Mouse (Mus musculus): ENCODE data around the gene Hsh2d. TPM values are rescaled to one million over a fixed set of nuclear protein-coding genes. Genes with fewer than 3 reads are reported as not detected.
A peak's percentile ranks its signal among the peaks of the same experiment; 100 is the strongest.

Hsh2d gene
- polyA plus RNA-seq, 1 experiment from 2014 or later, result not detected

DNA sequence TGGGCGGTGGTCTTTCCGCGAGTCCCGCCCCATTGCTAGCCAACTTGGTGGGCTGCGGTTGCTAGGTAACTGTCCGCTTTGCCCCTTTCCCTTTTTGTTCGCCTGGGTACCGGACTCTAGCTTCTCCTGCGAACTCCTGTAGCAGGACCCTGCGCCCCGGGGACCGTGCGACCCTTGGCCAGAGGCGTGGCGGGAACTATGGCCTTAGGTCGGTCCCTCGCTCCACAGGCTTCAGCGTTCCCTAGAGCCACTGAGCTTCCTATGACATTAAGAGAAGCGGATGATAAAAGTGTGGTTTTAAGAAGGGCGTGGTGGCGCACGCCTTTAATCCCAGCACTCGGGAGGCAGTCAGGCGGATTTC, 50.9 kb downstream of the Hsh2d start:
- no peak for DNase-seq (ENCODE audit: low spot score)
- Histone ChIP-seq H3K9me3 (replicated peaks) (no peaks in the 10 kb centered on the region), H3K36me3 (peaks cover 28% of the 10 kb centered on the region), H3K4me3 (peak overlapping the region; percentile 71), H3K27me3 (ENCODE audit: low read depth, poor library complexity, severe bottlenecking) (no peaks in the 10 kb centered on the region), H3K4me1 (peaks cover 17% of the 10 kb centered on the region), H3K27ac (replicated peaks) (peak overlapping the region; percentile 97)
- WGBS, result under 1% methylated on average over 24 of the region's 24 CpGs

GRCm38 (mm10) chr8:72240951-72241350, 51.5 kb downstream of the Hsh2d start:
- no peak for DNase-seq (ENCODE audit: low spot score)
- H3K4me3 ChIP-seq, result peak overlapping the region; percentile 71
- H3K27ac ChIP-seq (replicated peaks), result peak overlapping the region; percentile 97
- H3K27me3 ChIP-seq (ENCODE audit: low read depth, poor library complexity, severe bottlenecking), result no peaks in the 10 kb centered on the region
- H3K9me3 ChIP-seq (replicated peaks), result no peaks in the 10 kb centered on the region
- peaks cover 17% of the 10 kb centered on the region for H3K4me1 ChIP-seq
- H3K36me3 ChIP-seq, result peaks cover 33% of the 10 kb centered on the region
- WGBS, result 78% methylated on average over 7 of the region's 7 CpGs

- Histone ChIP-seq H3K27me3 (ENCODE audit: low read depth, poor library complexity, severe bottlenecking) (no peaks in the 10 kb centered on the region), H3K36me3 (peaks cover 46% of the 10 kb centered on the region), H3K4me1 (peaks cover 17% of the 10 kb centered on the region), H3K9me3 (replicated peaks) (no peaks in the 10 kb centered on the region), H3K27ac (replicated peaks) (no peak overlapping the region), H3K4me3 (no peak overlapping the region)
- no peak for DNase-seq (ENCODE audit: low spot score)
- 94% methylated on average over 1 of the region's 1 CpGs for WGBS
Measured at GRCm38 (mm10) chr8:72242226-72242625, 52.8 kb downstream of the Hsh2d start.

GRCm38 (mm10) chr8:72244610-72245009, 55.2 kb downstream of the Hsh2d start:
- Histone ChIP-seq H3K27ac (replicated peaks) (no peak overlapping the region), H3K36me3 (peaks cover 67% of the 10 kb centered on the region), H3K27me3 (ENCODE audit: low read depth, poor library complexity, severe bottlenecking) (no peaks in the 10 kb centered on the region), H3K9me3 (replicated peaks) (no peaks in the 10 kb centered on the region), H3K4me3 (no peak overlapping the region), H3K4me1 (peaks cover 17% of the 10 kb centered on the region)
- DNase-seq (ENCODE audit: low spot score), result no peak
- WGBS, result 71% methylated on average over 2 of the region's 2 CpGs

Other genes with a start within 250 kb of the Hsh2d start
- gene Zfp961, start 238.6 kb upstream of the Hsh2d start, polyA plus RNA-seq (2016; fragmentation: Nextera tagmentation; extraction: Ambion mirVana), result 24.4 and 26.6 TPM in 2 replicates
- 0.32 and 0.36 TPM in 2 replicates for gene Cyp4f18, start 180.0 kb upstream of the Hsh2d start, polyA plus RNA-seq (2016; fragmentation: Nextera tagmentation; extraction: Ambion mirVana)
- gene Olfr372, start 148.4 kb upstream of the Hsh2d start, polyA plus RNA-seq (2016; fragmentation: Nextera tagmentation; extraction: Ambion mirVana), result not detected in 2 replicates
- 0.02 TPM in 1 of 2 replicates, not detected in the other for gene Olfr373, start 106.5 kb upstream of the Hsh2d start, polyA plus RNA-seq (2016; fragmentation: Nextera tagmentation; extraction: Ambion mirVana)
- not detected in 2 replicates for gene Olfr374, start 82.6 kb upstream of the Hsh2d start, polyA plus RNA-seq (2016; fragmentation: Nextera tagmentation; extraction: Ambion mirVana)
- gene Tpm4, start 54.7 kb upstream of the Hsh2d start, polyA plus RNA-seq (2016; fragmentation: Nextera tagmentation; extraction: Ambion mirVana), result 560 and 595 TPM in 2 replicates
- gene Rab8a, start 28.4 kb upstream of the Hsh2d start, polyA plus RNA-seq (2016; fragmentation: Nextera tagmentation; extraction: Ambion mirVana), result 133 and 145 TPM in 2 replicates
- not detected in 2 replicates for gene Cib3, start 23.2 kb downstream of the Hsh2d start, polyA plus RNA-seq (2016; fragmentation: Nextera tagmentation; extraction: Ambion mirVana)
- not detected in 2 replicates for gene Gm11034, start 24.0 kb downstream of the Hsh2d start, polyA plus RNA-seq (2016; fragmentation: Nextera tagmentation; extraction: Ambion mirVana)
- gene Fam32a, start 30.1 kb downstream of the Hsh2d start, polyA plus RNA-seq (2016; fragmentation: Nextera tagmentation; extraction: Ambion mirVana), result 75.2 and 83.1 TPM in 2 replicates
- 201 and 235 TPM in 2 replicates for gene Ap1m1, start 50.4 kb downstream of the Hsh2d start, polyA plus RNA-seq (2016; fragmentation: Nextera tagmentation; extraction: Ambion mirVana)
- 38.0 and 38.7 TPM in 2 replicates for gene Gm10282, start 115.6 kb downstream of the Hsh2d start, polyA plus RNA-seq (2016; fragmentation: Nextera tagmentation; extraction: Ambion mirVana)
- 4.0 and 4.1 TPM in 2 replicates for gene Klf2, start 129.4 kb downstream of the Hsh2d start, polyA plus RNA-seq (2016; fragmentation: Nextera tagmentation; extraction: Ambion mirVana)
- gene Eps15l1, start 231.8 kb downstream of the Hsh2d start, polyA plus RNA-seq (2016; fragmentation: Nextera tagmentation; extraction: Ambion mirVana), result 71.2 and 77.2 TPM in 2 replicates

Measured in midbrain, embryonic 10.5 days (tissue).